Mouse (Mus musculus) thymus, postnatal 10 days (tissue): ENCODE measurements around the gene Edc4.
A peak's percentile ranks its signal among the peaks of the same experiment; 100 is the strongest.
"Not testable (repeated sequence)": the region's sequence is repeated elsewhere in the genome, so short reads cannot be mapped to it uniquely, and the experiment has no call there.

Source experiments
- DNase-seq, 2 experiments: peaks; one replicate each; pipeline ENCODE4 v3.0.0; 2021; ENCODE audit warnings: low spot score in 2 of 2

Gene Edc4

DNA sequence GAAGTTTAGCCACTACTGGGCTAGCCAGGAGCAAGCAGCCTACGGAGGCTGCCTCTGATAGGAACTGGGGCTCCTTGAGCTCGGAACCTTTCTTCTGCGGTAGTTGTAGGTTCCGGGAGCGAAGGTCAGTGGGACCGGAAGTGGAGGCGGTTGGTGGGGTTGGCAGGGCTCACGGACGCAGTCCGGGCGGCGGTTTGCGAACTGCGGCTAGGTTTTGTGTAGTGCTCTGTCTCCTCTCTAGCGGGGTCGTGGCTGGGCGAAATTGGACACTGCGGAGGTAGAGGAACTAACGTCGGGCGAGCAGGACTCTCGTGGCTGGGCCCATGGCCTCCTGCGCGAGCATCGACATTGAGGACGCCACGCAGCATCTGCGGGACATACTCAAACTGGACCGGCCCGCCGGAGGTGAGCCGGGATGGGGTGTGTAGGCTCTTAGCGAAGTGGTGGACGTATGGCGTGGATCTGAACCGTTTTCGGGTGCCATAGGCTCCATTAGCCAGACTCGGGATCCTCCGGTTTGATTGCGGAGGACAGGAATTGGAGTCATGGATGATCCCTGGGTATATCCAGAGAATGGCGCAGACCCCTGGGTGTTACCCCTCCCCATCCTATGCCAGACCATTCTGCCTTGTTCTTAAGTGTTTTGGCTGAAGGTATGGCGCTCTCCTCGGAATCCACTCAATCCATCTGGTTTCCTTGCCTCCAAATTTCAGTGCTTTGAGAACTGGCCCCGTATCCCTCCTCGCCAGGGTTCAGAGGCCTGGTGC lies at the start of gene Edc4:
Gene Edc4 (plus strand): TSS at position 128 of the 767 bp plus-strand sequence.
- DNase-seq = peak; percentile 71 to 86

DNA sequence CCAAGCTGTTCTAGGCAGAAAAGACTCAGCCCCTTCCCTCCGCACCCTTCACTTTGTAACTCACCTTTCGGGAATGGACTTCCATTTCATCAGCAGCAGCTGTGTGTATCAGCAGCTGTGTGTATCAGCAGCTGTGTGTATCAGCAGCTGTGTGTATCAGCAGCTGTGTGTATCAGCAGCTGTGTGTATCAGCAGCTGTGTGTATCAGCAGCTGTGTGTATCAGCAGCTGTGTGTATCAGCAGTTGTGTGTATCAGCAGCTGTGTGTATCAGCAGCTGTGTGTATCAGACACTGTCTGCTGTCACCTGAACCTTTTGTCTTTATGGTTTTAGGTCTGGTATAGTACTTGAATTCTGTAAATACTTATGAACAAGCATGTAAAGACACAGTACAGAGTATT lies 46.9 kb upstream of the Edc4 start:
- not testable (repeated sequence) for DNase-seq

DNA sequence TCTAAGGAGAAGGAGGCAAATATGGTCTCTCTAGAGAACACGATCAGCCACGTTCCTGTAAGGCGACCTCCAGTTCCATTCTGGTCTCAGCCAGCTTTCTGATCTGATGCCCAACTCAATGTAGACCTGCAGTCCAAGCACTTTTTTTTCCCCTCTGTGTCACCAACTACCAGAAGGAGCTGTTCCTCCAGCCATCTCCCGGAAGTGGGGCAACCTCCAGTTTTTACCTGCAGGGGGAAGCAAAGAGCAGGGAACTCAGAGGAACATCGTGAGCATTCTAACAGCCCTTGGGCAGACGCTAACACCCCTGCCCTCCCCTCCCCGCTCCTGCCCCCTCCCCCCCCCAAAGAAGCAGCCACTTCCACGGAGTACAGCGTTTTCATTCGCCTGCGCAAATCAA lies 45.4 kb upstream of the Edc4 start:
- peak; percentile 75 to 90 for DNase-seq

DNA sequence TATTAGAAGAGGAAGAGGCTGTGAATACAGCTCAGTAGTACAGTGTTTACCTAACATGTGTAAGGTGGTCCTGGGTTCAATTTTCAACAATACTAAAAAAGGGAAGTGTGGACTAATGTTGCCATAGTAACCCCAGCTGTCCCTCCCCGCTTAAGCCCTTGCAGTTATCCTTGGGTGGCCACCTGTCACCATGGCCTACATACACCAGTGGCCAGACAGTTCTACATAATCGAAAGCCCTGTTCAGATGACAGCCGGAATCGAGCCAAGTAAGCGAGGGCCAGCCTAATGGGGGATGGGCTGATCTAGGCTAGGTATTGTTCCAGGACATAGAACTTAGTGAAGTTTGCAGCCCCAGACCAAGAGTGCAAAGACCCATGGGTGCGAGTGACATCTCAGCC lies 43.7 kb upstream of the Edc4 start:
- no peak for DNase-seq

DNA sequence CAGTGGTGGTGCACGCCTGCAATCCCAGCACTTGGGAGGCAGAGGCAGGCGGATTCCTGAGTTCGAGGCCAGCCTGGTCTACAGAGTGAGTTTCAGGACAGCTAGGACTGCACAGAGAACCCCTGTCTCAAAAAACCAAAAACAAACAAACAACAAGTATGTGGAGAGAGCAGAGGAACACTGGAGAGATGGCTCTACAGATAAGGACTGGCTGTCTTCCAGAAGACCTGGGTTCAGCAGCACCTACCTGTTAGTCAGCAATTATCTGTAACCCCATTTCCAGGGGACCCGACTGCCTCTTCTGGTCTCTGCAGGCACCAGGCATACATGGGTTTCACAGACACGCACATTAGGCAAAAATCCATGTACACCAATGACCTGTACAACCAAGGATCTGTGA lies 41.5 kb upstream of the Edc4 start:
- DNase-seq = no peak

DNA sequence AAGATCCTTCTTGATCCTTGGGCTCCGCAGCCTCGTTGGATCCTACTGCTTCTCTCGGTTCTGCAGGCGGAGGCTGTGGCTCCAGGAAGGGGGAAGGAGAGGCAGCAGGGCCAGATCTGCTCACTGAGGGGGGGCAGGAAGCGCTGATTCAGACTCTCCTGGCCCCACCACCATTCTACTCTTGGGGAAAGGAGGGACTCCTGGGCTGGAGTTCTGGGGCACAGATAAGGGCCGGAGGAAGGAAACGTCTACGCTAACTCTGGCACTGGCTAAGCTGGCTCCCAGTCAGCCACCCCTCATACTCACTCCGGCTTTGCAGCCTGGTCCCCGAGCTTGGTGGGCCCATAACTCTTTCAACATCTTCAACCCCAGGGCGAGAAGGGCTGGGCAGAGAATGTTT lies 34.0 kb upstream of the Edc4 start:
- DNase-seq = no peak

DNA sequence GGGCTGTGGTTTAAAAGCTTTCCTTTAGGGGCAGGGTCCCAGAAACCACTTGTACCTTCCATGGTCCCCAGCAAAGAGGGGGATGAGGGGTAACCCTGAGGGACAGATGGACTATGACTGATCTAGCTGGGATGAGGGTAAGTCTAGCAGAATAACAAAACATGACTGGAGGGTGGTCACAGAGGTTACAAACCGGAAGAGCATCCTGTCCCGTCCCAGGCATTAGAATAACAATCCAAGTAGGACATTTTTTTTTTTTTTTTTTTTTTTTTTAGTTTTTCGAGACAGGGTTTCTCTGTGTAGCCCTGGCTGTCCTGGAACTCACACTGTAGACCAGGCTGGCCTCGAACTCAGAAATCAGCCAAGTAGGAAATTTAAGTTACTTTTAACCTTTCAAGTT lies 30.7 kb upstream of the Edc4 start:
- DNase-seq = no peak

DNA sequence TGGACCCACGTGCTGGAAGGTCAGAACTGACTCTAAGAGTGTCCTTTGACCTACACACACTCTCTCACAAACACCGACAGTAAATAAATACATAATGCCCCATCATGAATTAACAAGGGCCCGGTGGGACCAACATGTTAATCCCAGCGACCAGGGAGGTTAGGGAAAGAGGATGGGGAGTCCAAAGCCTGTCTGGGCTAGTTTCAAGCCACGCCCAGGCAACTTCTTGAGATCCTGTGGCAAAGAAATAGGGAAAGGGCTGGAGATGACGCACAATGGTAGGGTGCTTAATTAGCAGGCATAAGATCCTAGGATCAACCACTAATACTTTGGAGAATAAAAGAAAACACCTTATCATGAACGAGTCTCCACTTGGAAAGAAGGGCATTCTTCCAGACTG lies 30.1 kb upstream of the Edc4 start:
- no peak for DNase-seq

DNA sequence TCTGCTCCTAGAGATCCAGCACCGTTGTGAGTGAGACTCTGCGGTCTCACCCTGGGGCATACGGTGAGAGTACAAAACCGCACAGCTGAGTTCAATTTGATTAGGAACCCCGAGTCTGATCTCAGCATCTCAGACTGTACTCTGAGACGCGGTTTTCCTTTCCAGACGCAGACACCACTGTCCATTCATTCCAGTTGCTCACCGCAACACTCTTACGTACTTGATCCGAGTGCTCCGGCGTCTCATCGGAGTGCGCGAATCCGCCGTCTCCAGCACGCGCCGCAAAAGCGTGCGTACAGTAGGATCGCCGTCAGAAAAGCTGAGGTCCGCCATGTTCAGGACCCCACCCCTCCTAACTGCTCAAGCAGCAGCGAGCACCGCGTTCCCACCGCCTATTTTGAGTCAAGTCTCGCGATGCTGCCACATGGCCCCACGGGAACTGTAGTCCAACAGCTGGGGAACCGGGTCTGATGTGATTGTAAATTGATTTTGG lies 29.0 kb upstream of the Edc4 start:
- peak; percentile 89 to 91 for DNase-seq

DNA sequence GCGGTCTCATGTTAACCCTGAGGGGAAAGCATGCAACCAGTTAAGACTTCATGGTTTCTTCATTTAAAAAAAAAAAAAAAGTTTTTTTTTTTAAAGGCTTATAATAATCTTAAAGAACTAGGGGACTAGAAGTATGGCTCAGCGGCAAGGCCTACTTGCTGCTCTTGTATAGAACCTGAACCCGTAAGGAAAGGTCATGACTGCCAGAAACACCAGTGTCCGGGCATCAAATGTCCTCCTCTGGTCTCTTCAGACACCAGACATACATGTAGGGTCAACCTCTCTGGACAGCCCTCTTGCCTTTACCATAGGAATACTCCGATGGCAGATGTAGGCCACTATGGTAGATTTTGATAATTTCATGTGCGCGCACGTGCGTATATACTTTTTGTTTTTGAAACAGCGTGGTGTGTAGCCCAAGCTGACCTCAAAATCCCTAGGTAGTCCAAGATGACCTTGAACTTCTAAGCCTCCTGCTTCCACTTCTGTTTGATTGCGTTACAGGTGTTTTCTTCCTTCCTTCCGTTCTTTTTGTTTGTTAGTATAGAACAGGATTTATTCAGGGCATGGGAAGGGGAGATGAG lies 28.4 kb upstream of the Edc4 start:
- no peak for DNase-seq

DNA sequence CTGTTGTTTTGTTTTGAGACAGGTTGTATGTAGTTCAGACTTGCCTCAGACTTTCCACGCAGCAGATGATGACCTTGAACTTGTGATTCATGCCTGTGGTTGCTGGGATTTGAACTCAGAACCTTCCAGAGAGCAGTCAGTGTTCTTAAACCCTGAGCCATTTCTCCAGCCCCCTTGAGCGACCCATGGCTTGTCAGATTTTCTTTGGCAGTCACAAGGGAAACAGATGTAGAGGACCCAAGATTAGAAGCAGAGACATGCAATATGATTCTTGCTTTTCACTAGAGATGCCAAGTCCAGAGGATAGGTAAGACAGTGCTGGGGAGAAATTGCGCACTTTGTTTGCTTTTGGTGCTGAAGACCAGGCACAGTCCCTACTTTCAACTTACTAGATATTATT lies 27.5 kb upstream of the Edc4 start, which contains the start of gene Cenpt:
Gene Cenpt (minus strand): TSS at position 101 of the 400 bp plus-strand sequence.
- no peak for DNase-seq

DNA sequence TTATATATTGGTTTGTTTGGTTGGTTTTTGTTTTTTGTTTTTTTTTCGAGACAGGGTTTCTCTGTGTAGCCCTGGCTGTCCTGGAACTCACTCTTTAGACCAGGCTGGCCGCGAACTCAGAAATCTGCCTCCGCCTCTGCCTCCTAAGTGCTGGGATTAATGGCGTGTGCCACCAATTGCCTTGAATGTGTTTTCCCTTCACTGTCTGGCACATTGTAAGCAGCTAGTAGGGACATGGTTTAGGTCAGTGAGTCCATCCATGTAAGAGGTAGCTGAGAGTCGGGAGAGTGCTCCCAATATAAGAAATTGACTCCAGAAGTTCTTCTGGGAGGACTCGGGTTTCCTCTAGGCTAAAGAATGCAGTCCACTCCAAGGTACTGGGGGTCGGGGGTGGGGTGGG lies 26.4 kb upstream of the Edc4 start:
- DNase-seq = peak in 1 of 2 experiments; percentile 14

DNA sequence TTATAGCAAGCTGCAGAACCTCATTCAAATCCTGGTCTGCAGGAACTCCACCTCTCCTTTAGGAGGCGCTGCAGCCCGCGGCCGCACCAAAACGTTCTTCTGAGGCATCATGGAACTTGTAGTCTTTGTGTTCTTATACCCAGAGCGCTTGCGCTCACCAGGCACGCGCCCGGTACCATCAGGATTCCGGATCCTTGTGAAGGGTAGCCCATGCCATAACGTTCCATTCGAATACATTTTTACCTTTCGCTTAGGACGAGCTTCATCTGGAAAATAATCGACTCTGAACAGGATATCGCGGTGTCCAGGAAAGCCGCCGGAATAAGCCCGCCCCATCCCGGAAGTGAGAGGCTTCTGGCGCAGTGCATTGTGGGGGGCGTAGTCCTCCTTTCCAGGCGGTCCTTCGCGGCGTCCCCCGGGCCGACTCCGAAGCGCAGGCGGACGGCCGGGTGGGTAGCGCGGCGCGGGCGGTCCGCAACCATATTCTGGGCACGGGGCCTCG lies 25.9 kb upstream of the Edc4 start, which contains the start of gene Thap11:
Gene Thap11 (plus strand): TSS at position 418 of the 502 bp plus-strand sequence.
- DNase-seq = peak; percentile 90 to 93

DNA sequence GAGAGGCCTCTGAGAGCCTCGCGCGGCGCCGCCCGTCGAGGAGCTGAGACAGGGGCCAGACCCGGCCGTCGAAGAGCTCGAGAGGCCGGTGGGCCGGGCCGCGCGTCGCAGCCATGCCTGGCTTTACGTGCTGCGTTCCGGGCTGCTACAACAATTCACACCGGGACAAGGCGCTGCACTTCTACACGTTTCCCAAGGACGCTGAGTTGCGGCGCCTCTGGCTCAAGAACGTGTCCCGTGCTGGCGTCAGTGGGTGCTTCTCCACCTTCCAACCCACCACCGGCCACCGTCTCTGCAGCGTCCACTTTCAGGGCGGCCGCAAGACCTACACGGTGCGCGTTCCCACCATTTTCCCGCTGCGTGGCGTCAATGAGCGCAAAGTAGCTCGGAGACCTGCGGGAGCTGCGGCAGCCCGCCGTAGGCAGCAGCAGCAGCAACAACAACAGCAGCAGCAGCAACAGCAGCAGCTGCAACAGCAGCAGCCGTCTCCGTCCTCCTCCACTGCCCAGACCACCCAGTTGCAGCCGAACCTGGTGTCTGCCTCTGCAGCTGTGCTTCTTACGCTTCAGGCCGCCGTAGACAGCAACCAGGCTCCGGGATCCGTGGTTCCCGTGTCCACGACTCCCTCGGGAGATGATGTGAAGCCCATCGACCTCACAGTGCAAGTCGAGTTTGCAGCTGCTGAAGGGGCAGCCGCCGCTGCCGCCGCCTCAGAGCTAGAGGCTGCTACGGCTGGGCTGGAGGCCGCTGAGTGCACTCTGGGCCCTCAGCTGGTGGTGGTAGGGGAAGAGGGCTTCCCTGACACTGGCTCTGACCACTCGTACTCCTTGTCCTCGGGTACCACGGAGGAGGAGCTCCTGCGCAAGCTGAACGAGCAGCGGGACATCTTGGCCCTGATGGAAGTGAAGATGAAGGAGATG lies 25.2 kb upstream of the Edc4 start:
- peak; percentile 25 to 46 for DNase-seq

DNA sequence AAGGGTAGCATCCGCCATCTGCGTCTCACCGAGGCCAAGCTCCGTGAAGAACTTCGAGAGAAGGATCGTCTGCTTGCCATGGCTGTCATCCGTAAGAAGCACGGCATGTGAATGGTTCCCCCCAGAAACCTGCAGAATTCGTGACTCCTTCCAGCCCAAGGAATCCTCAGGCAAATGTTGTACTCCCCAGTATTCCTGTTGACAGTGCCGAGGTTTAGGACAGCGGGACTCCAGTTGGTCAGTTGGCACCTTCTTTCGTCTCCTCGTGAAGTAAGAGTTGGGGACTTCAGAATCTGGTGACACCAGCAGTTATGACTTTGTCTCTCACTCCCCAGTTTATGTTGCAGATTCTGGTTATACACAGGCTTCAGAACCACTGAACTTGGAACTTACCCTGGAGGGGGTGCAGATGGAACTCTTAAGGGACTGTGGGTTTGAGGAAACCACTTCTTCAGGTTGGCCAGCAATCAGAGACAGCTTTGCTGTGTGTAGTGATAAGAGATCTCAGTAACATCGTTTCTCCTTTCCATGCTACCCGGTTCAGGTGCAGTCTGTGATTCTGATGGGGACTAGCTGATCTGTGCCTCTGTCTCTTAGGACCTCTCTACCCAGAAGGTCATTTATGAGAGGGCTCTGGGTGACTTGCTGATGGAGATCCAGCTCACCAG lies 24.4 kb upstream of the Edc4 start:
- no peak for DNase-seq

DNA sequence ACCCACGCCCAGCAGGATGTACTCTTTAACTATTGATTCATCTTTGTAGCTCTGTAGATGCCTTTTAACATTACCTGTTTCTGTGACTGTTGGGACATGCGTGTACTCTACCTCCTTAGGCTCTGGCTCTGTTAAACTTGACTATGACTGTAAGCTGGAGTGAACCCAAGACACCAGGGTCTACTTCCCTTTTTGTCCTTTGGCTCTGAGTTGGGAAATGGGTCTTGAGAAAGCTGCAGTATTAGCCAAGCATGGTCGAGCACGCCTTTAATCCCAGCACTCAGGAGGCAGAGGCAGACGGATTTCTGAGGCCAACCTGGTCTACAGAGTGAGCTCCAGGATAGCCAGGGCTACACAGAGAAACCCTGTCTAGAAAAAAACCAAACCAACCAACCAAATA lies 22.2 kb upstream of the Edc4 start:
- no peak for DNase-seq

DNA sequence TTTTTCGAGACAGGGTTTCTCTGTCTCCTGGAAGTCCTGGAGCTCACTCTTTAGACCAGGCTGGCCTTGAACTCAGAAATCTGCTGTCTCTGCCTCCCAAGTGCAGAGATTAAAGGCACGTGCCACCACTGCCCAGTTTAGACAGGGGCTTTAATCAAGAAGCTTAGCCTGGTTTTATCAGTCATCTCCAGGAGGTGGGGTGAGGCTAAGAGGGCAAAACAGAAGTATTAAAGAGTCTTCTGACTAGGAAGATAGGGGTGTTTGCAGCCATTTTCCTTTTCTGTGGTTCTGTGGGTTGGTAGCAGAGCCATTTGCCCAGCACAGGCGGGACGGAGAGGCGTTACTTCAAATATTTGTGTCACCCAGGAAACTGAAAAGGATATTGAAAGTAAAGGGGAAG lies 21.4 kb upstream of the Edc4 start:
- no peak for DNase-seq

DNA sequence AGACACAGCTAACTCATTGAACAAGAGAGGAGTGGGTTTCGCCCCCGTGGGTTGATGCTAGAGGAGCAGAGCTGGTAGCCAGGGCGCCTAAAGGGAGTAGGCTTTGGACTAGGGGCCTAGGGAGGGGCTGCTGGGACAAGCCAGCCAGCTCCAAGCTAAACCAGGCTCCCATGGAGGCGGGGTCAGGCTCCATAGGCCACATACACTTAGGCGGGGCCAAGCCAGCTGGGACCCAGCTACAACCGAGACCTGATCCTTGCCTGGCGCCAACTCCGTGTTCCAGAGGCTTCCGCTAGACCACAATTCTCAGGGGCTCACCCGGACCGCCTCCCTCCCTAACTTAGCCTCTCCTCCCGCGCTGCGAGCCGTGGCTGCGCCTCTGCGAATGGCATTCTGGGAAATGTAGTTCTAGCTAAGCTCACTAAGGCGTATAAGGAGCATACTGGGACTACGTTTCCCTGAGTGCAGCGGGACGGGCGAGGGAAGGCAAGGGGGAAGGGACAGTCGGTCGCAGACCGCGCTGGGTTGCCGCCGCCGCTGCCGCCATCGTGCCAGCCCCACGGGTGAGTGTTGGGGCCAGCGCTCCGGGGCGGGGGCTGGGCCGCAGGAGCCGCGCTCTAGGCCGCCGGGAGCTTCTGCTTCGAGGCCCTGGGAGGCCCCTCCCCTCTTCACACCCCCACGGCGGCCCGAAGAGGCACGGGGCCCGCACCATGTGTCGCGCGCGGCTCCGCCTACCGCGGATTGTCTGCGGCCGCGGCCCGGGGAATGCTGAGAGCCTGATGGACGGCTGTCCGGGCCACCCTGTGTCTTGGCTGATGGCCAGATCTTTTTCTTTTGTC lies 20.3 kb upstream of the Edc4 start, which contains the start of gene Nutf2:
Gene Nutf2 (plus strand): TSS at position 438 of the 839 bp plus-strand sequence.
- DNase-seq = peak; percentile 87 to 91

DNA sequence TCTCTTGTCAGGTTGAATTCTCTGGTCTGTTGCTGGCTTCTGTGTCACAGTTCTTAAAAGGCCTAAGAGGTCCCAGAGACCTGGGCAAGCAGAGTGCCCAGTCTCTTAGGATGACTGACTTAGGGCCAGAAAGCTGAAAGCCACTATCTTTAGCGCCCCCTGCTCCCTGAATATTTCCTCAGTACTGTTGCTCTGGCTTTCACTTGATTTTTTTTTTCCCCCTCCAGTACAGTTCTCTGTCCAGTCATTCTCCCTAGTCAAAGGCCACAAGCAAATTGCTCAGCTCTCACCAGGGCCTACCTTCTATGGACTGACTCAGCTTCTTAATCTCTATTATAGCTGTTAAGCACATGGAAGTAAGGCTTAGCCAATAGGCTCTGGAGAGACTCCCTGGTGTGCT lies 18.7 kb upstream of the Edc4 start:
- no peak for DNase-seq

DNA sequence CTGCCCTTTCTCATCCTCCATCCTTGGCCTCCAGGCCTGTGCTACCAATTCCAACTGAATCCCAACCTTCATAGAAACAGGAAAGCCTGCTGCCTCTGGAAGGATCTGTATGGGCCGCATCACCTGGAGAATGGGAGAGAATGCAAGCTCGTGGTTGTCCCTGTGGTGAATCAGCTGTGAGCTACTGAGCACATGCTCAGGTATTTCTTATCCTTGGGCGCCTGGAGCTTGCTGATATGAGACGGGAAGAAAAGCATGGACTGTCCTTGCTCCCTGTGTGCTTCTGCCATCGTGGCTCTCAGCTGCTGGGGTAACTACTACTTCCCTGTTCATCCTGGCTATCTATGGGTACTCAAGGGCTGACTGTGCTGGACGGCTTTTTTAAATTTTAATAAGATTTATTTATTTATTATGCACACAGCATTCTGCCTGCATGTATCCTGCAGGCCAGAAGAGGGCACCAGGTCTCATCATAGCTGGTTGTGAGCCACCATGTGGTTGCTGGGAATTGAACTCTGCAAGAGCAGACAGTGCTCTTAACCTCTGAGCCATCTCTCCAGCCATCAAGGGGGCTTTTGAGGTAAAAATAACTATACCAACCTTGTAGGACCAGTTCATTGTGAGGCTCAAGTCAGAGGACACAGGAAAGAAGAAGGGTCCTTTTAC lies 14.2 kb upstream of the Edc4 start:
- DNase-seq = no peak
